ENCODE assay signal across 24 mouse cellular contexts in genomic region chr11:116169214-116169613, GRCm38 (mm10).
"Had no signal": no experiment of that assay in that cellular context is flagged by ENCODE, and none has a peak within 500 bp of the region (broad histone marks: within the 10 kb centered on the region; RNA-seq: fewer than 3 reads in every experiment).

No protein-coding gene starts in this region.

- H3K9ac ChIP-seq: heart, embryonic 13.5 days; heart, embryonic 15.5 days; hindbrain, embryonic 15.5 days; kidney, embryonic 15.5 days; limb, embryonic 13.5 days; limb, embryonic 15.5 days; liver, embryonic 12.5 days; liver, embryonic 14.5 days had no signal

- DNase-seq: gastrocnemius, postnatal 14 days; gastrocnemius, postnatal 36 days; heart, adult 11 months; heart, adult 2 months; heart, postnatal 14 days; heart, postnatal 36 days; kidney, adult 11 months; kidney, adult 2 months; kidney, adult 9 months; kidney, postnatal 14 days; kidney, postnatal 36 days; layer of hippocampus, adult 9-11 months; layer of hippocampus, postnatal 36 days; left cerebral cortex, postnatal 4 days had no signal

- H3K4me3 ChIP-seq: heart, adult 2 months; liver, embryonic 12.5 days had no signal

- H3K27ac ChIP-seq: heart, adult 2 months; heart, embryonic 13.5 days; heart, embryonic 15.5 days; kidney, embryonic 15.5 days; kidney, postnatal 0 days; limb, embryonic 13.5 days; limb, embryonic 15.5 days; liver, embryonic 12.5 days; liver, embryonic 14.5 days had no signal

- H3K27me3 ChIP-seq: heart, embryonic 13.5 days; heart, embryonic 15.5 days; hindbrain, embryonic 13.5 days; hindbrain, embryonic 15.5 days; kidney, embryonic 15.5 days; limb, embryonic 13.5 days; limb, embryonic 15.5 days; liver, embryonic 12.5 days had no signal
